Mouse (Mus musculus): ENCODE results near the gene Eif2b2.

DNA sequence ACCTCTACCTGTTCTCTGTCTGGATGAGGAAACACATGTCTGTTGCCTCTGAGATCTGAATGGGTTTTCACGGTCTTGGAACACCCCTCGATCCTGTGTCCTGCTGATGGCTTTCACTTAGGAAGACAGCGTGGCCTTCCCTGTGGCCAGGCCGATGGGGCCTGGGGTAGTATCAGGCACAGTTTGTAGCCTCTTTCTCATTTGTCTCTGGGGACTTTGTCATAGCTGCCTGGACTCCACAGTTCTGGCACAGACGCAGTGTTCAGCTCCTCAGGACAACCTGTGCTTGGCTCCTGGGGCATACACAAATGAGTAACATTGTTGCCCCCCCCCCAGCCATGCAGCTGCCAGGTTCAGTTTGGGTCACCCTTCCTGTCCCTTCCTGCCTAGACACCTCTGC lies 24.2 kb upstream of the Eif2b2 start:
- TF ChIP-seq GATA1 (IDR thresholded peaks at IDR 0.05; ENCODE audit: borderline replicate concordance, low read length) (no peak), FLI1 (IDR thresholded peaks at IDR 0.05; ENCODE audit: low read length) (no peak)

All from megakaryocyte, embryonic 14.5 days (primary cell).